Mouse (Mus musculus): ENCODE results near the gene Adamts15. TPM values are rescaled to one million over a fixed set of nuclear protein-coding genes. Genes with fewer than 3 reads are reported as not detected.

Gene Adamts15
- total and polyA plus RNA-seq, 3 experiments: 3.5 to 4.9 (median 4.6) TPM

GRCm38 (mm10) chr9:30879947-30880273 is 42.3 kb downstream of the Adamts15 start:
- DNase-seq: no peak

DNA sequence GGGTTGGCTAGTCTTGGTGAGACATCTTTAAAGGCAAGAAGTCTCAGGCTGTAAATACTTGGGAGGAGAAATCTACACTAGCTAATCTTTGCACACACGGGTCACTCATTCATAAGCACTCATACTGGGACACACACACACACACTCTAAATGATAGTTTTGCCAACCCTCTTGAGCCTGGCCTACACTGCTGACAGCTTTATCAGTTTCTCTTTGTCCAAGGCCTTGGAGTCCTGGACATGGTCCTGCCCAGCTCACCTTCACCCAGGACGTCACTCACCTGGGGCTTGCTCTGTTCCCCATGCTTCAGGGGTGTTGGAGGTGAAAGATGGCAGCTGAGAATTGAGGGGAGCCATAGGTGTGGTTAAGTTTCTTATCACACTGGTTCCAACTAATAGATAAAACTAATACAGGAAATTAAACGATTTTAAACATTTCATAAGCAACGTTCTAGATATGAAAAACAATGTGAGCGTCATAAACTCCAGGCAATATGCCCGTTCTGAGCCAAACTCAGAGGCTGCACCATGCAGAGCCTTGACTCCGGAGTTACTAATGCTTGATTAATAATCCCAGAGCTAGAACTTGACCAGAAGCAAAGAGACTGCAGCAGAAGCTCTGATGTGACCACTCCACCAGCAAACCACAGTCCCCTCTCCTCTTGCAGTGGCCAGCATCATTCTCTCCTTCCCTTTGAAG is 42.9 kb downstream of the Adamts15 start:
- no peak for DNase-seq

GRCm38 (mm10) chr9:30876552-30876951 is 45.7 kb downstream of the Adamts15 start:
- no peak for DNase-seq

- DNase-seq: no peak
Measured at GRCm38 (mm10) chr9:30855837-30856236, 66.4 kb downstream of the Adamts15 start.

DNA sequence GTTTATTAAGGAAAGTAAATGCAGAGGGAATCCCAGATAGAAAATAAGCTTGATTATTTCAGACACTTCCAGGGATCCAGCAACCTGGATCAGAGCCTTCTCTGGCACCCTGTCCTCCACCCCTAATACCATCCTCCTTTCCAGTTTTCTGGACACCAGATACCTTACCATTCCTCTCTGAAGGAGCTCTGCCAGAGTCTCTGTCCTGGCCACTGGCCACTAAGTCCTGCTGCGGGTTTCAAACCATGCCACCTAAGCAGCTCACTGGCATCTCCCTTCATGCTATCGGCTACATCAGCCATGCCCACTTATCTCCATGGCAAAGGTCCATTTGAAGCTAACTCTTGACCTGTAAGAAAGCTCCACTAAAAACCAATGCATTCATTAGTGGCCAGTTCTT is 70.4 kb downstream of the Adamts15 start:
- DNase-seq: no peak

- DNase-seq: peak; percentile 13
Measured at GRCm38 (mm10) chr9:30849951-30850350, 72.3 kb downstream of the Adamts15 start.

- no peak for DNase-seq
Measured at GRCm38 (mm10) chr9:30849444-30849843, 72.8 kb downstream of the Adamts15 start.

Other genes with a start within 250 kb of the Adamts15 start
- gene Adamts8, start 20.1 kb upstream of the Adamts15 start, total RNA-seq (2021): under 1 TPM; 0.12 to 0.14 TPM
- gene Adamts8, start 20.1 kb upstream of the Adamts15 start, polyA plus RNA-seq (2012; rRNA removed): 0.04 and 0.34 TPM in 2 replicates
- 10 to 100 TPM; 33.6 to 60.4 TPM for gene Zbtb44, start 108.2 kb upstream of the Adamts15 start, total RNA-seq (2021)
- 16.7 and 17.7 TPM in 2 replicates for gene Zbtb44, start 108.2 kb upstream of the Adamts15 start, polyA plus RNA-seq (2012; rRNA removed)
- gene St14, start 209.4 kb upstream of the Adamts15 start, total RNA-seq (2021): 1 to 10 TPM in 1 of 2 experiments, under 1 TPM in 1; 0.48 to 1.5 TPM
- gene St14, start 209.4 kb upstream of the Adamts15 start, polyA plus RNA-seq (2012; rRNA removed): 0.41 and 1.2 TPM in 2 replicates